Mouse (Mus musculus) testis, postnatal 14 days (tissue): ENCODE data around the gene Kcnh6.
"Not testable (repeated sequence)": the region's sequence is repeated elsewhere in the genome, so short reads cannot be mapped to it uniquely, and the experiment has no call there.

Source experiments
- DNase-seq: peaks from one replicate; pipeline ENCODE4 v3.0.0; 2021; ENCODE audit warnings: low spot score

Kcnh6 gene

DNA sequence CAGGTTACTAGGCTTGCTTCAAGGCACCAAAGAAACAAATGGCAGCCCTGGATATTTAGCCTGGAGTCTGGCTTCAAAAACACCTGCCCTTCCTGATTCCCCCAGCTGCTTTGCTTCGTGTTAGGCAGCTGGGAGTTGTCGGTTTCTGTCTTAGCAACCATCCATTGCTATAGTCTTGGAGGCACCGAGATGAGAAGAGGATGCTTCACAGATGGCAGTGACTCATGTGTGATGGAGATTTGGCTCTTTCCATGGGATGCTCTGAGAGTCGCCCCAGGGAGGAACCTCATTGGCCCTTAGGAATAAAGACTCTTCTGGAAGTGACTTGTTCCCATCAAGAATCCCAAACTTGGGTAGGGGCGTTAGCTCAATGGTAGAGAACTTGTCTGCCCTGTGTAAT, 8.5 kb downstream of the Kcnh6 start:
- DNase-seq, result no peak

GRCm38 (mm10) chr11:106020051-106020763, 12.3 kb downstream of the Kcnh6 start:
- peak; percentile 36 for DNase-seq

DNA sequence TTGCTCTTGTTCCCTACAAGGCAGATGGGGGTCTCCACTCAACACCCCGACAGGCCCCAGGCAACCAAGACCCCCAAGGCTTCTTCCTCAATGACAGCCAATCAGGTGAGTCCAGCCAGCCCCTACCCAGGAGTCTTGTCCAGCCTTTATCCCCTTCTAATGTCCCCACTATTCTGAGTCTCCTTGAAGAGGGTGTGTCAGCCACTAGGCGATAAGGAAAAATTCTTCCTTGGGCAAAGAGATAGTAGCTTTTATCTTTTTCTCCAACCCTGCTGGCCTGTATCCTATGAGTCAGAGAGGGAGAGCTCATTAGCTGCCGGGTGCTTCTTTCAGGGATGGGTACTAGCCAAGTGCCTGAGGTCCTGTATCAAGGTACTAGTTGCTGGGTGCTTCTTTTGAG, 17.9 kb downstream of the Kcnh6 start:
- no peak for DNase-seq

DNA sequence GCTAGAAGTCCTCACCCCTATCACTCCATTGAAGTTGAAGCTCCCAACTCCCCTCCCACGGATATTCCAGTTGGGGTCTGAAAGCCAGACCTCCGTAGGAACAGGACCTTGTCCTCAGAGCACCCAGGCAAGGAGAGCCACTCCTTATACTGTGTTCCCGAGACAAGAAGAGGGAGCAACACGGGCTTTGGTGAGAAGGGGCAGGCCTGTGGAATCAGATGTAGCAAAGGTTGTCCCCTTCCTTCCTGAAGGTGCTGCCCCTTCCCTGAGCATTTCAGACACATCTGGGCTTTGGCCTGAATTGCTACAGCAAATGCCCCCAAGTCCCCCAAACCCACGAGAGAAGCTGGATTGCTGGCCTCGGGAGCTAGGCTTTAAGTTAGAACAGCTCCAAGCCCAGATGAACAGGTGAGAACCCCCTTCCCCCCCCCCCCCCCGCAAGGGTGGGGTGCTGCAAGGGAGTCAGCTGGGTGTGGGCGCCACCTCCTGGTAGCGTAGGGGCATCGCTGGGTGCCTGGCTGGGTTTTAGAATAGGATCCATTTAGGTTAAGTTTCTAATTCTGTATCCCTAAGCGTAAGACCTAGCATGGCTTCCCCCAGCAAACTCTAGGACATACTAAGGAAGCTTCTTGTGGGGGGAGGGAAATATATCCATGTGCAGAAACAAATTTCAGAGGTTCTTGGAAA, 18.7 kb downstream of the Kcnh6 start:
- no peak for DNase-seq

- DNase-seq, result no peak
These were observed 19.7 kb downstream of the Kcnh6 start for GRCm38 (mm10) chr11:106027607-106028006.

GRCm38 (mm10) chr11:106032074-106032473, 24.1 kb downstream of the Kcnh6 start:
- DNase-seq, result not testable (repeated sequence)

- DNase-seq, result no peak
These were observed 25.6 kb downstream of the Kcnh6 start for GRCm38 (mm10) chr11:106033491-106033919.

DNA sequence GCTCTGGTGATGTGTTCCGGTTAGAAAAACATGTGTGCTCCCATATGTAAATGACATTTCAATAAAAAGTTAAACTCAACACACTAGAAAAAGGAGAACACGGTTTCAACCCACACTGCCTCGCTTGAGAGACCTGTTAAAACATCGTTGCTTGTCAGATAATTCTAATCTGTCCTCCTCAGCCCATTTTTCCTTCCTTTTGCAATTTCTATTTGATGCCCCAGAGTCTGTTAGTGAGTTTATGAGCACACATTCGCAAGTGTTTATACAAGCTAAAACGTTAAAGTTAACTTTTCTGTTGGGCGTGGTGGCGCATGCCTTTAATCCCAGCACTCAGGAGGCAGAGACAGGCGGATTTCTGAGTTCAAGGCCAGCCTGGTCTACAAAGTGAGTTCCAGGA, 27.1 kb downstream of the Kcnh6 start:
- DNase-seq, result no peak

DNA sequence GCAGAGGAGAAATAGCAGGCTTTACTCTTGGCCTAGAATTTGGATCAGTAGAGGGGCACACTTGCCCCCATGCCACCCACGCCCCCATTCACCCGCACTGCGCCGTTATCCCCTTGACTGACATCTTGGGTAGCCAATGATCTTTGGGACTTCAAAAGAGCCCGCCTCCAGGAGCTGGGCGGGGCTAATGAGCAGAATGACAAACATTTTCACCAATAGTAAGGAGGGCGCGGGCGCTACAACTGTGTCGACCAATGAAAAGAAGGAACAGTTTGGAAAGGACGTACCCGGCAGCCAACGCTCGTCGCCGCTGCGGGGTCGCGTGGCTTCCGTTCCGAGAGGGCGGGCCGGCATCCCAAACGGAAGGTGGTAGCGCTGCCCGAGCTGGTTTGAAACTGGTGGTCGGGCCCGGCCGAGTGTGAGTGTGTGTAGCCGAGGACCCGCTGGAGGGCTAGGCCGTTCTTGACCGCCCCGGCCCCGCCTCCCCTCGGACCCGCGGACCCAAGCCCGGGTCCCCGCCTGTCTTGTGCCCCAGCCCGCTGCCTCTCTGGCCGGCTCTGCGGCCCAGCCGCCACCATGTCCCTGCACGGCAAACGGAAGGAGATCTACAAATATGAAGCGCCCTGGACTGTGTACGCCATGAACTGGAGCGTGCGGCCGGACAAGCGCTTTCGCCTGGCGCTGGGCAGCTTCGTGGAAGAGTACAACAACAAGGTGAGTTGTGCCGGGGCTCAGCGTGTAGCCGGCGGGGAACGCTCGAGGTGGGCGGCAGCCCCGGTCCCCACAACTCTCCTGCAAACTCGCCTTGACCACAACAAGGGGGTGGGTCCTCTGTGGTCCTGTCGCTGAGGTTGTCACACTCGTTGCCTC, 28.9 kb downstream of the Kcnh6 start, which contains the start of gene Dcaf7:
Gene Dcaf7, plus strand, starts transcription at position 325 of the 870 bp plus-strand sequence.
- peak; percentile 98 for DNase-seq

DNA sequence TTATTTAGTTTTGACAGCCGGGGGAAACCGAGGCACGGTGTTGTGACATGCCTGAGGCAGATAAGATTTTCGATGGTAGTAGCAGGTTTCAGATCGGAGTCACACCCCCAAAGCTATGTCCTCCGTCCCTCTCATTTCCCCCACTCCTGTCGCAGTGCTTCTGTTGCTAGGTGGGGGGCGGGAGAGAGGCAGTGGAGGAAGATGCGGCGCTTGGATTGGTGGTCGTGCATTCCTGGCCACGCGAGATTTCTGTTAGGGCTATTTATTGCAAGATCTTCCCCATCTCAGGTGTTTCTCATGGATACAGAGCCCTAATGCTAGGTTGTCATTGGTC, 29.5 kb downstream of the Kcnh6 start:
- peak; percentile 43 for DNase-seq

DNA sequence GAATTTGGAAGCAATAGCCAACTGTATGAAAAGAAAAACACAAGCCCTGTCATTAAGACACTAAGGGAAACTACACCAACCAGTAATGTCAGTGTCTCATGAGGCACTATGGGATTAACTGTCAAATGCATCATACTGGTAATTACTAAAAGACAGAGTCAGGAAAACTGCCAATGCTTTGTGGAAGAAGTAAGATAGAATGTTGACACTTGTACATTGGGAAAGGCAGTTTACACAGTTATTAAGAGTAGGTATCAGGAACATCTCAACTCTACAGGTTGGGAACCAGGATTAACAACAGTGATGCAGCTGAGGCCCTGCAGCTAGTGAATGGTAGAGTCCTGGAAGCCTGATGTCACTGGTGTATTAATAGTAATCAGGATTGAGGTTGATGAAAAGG, 36.4 kb downstream of the Kcnh6 start:
- no peak for DNase-seq

DNA sequence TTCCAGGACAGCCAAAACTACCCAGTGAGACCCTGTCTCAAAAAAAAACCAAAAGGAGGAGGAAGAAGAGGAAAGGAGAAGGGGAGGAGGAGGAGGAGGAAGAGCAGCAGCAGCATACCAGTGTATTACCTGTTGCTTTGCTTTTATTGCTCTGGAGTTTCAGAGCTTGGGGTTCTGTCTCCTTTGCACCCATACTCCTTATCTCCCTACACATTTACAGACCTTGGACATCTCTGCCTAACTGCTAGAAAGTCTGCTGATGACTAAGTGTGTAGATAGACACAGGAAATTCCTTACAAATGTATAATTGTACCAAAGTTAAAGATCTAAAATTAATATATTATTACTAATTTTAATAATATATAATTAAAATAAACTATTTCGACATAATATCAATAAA, 37.3 kb downstream of the Kcnh6 start:
- no peak for DNase-seq

GRCm38 (mm10) chr11:106045780-106046179, 37.9 kb downstream of the Kcnh6 start:
- DNase-seq, result no peak

DNA sequence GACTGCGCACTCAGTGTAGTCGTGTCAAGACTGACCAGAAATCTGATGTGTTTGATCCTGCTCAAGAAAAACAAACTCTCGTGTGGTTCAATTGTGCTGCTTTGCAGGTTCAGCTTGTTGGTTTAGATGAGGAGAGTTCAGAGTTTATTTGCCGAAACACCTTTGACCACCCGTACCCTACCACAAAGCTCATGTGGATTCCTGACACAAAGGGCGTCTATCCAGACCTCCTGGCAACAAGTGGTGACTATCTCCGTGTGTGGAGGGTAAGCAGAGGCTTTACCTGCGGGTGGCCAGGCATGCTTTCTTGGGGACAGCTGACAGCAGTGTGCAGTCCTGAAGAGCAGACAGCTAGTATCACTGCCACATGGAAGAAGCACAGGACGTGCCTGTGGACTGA, 38.7 kb downstream of the Kcnh6 start:
- DNase-seq, result no peak

DNA sequence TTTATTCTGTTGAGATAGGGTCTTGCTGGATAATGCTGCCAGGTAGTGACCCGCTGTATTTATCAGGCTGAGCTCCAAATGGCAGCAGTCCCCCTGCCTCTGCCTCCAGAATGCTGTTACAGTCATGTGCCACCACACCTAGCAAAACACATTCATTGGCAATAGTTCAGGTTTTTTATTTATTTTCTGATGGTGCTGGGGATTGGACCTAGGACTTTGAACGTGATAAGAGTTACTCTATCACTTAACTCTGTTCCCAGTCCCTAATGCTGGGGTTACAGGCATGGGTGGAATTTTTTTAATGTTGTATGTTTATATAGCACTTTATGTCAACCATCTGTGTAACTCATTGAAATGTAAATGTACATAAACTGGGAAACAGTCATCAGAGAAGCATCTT, 46.0 kb downstream of the Kcnh6 start:
- DNase-seq, result no peak

- no peak for DNase-seq
These were observed 46.7 kb downstream of the Kcnh6 start for GRCm38 (mm10) chr11:106054600-106054999.

GRCm38 (mm10) chr11:106055341-106055740, 47.4 kb downstream of the Kcnh6 start:
- no peak for DNase-seq

DNA sequence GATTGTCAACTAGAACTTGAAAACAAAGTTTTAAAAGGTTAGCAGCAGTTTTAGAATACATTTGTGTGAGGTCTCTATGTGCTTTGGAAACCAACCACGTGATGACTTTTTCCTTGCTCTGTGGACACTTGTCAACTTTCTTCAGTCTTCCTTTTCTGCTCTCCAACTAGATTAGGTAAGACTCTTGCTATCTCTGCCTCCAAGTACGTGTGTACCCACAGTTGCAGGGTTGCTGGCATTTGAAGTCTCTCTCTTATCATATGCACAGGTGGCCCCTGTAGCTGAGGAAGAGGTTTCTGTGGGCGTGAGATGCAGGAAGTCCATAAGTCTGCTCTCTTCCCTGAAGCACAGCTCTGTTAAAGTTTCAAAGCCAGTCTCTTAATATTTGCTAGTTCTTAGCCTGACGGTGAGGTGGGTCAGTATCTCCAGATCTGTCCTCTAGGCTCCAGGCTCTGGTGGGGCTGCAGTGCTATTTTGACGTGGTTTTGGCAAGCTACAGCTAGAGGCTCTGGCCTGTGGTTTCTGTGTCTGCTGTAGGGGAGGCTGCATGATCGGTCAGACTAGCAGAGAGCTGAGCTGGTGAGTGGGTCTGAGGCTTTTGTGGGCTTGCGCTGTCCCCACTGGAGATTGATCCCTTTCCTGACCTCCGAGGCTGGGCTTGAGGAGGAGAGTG, 49.0 kb downstream of the Kcnh6 start:
- no peak for DNase-seq

- DNase-seq, result no peak
These were observed 50.1 kb downstream of the Kcnh6 start for GRCm38 (mm10) chr11:106058020-106058419.

DNA sequence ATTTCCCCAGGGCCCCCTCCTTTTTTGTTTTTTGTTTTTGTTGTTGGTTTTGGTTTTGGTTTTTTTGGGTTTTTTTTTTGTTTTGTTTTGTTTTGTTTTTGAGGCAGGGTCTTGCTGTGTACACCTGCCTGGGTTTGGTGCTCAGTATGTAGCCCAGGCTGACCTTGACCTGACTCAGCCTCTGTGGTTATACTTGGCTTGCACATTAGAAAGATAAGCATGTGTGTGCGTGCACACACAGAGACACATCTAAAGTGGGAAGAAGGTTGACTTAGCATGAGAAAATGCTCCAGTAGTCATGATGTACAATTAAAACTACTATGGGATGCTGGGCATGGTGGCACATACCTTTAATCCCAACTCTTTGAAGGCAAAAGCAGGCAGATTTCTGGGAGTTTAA, 52.6 kb downstream of the Kcnh6 start:
- no peak for DNase-seq

- no peak for DNase-seq
These were observed 53.4 kb downstream of the Kcnh6 start for GRCm38 (mm10) chr11:106061311-106061710.

DNA sequence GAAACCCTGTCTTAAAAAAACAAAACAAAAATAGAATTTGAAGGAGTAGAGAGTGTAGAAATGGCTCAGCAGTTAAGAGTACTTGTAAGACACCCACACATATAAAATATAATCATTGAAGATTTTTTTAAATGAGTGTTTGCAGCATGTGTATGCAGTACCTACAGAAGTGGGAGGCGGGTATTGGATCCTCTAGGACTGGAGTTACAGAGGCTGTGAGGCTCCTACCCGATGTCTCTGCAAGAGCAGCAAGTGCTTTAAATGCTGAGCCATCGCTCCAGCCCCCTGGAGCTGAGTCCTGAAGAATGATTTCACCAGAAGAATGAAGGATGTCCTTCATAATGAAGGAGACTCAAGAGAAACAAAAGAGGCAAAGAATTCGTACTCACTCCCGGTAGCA, 55.8 kb downstream of the Kcnh6 start:
- DNase-seq, result no peak
